Mouse (Mus musculus) CH12.LX (cell line): ENCODE results near the gene Uox. TPM values are rescaled to one million over a fixed set of nuclear protein-coding genes. Genes with fewer than 3 reads are reported as not detected.
A peak's percentile ranks its signal among the peaks of the same experiment; 100 is the strongest.

Experiments used
- DNase-seq: peaks from one replicate; pipeline ENCODE4 v3.0.0-alpha.2; 2013; ENCODE audit errors: extremely low read depth
- H3K27ac ChIP-seq: 2 replicates; pipeline ENCODE4 v1.5.1; 2012; ENCODE audit warnings: low read depth, mild to moderate bottlenecking, control low read depth, moderate library complexity; ENCODE audit not compliant: insufficient read depth
- H3K27me3 ChIP-seq: replicated peaks from 2 replicates; pipeline ENCODE3; 2012; ENCODE audit warnings: inconsistent platforms
- H3K36me3 ChIP-seq, 2 experiments: replicated peaks in 1 of 2; 2 replicates each; pipeline versions ENCODE3 to v1.6.1; 2012; ENCODE audit warnings: inconsistent platforms in 1 of 2, low read length in 1 of 2, mild to moderate bottlenecking in 1 of 2, mixed read lengths in 1 of 2, moderate library complexity in 1 of 2; ENCODE audit not compliant: control insufficient read depth in 1 of 2, insufficient read depth in 1 of 2
- H3K4me1 ChIP-seq, 2 experiments: 2 replicates each; pipeline ENCODE4 v1.6.1; 2012; ENCODE audit warnings: inconsistent platforms in 1 of 2, moderate library complexity in 1 of 2; ENCODE audit not compliant: insufficient read depth in 2 of 2, control insufficient read depth in 1 of 2
- H3K4me2 ChIP-seq: 2 replicates; pipeline ENCODE4 v1.6.1; 2012; ENCODE audit warnings: low read depth, mild to moderate bottlenecking, control low read depth; ENCODE audit not compliant: poor library complexity, insufficient read depth, severe bottlenecking
- H3K4me3 ChIP-seq, 3 experiments: fragments of 150-350 bp in 1 of 3; sonication (generic) in 1 of 3; replicated peaks in 1 of 3; 2 replicates each; pipeline versions ENCODE3 to v1.5.1; 2011 to 2012; ENCODE audit warnings: low read depth in 2 of 3, low read length in 2 of 3, mild to moderate bottlenecking in 2 of 3, moderate library complexity in 2 of 3, control low read depth in 1 of 3, improper control_type of control experiment in 1 of 3, inconsistent platforms in 1 of 3, mixed read lengths in 1 of 3; ENCODE audit not compliant: poor library complexity in 1 of 3
- H3K79me2 ChIP-seq: replicated peaks from 2 replicates; pipeline ENCODE4 v1.6.1; 2012; ENCODE audit warnings: mild to moderate bottlenecking, moderate library complexity; ENCODE audit not compliant: control insufficient read depth, poor library complexity, insufficient read depth, severe bottlenecking; ENCODE audit errors: extremely low read depth
- H3K9ac ChIP-seq: 2 replicates; pipeline ENCODE4 v1.6.1; 2012; ENCODE audit warnings: low read depth, mild to moderate bottlenecking, control low read depth, moderate library complexity; ENCODE audit not compliant: insufficient read depth
- H3K9me3 ChIP-seq: replicated peaks from 2 replicates; pipeline ENCODE3; 2012; ENCODE audit warnings: low read length, inconsistent platforms, mixed read lengths
- BHLHE40 ChIP-seq: IDR thresholded peaks from 2 replicates; pipeline ENCODE4 v1.6.1; 2011; ENCODE audit warnings: mild to moderate bottlenecking, low read depth, low read length, improper control_type of control experiment
- CHD1 ChIP-seq: IDR thresholded peaks from 2 replicates; pipeline ENCODE4 v1.6.1; 2012; ENCODE audit warnings: low read depth, low read length, improper control_type of control experiment, inconsistent platforms
- E2F4 ChIP-seq: IDR thresholded peaks from 2 replicates; pipeline ENCODE4 v1.6.1; 2011; ENCODE audit warnings: low read depth, low read length, improper control_type of control experiment; ENCODE audit not compliant: insufficient replicate concordance
- ELF1 ChIP-seq: IDR thresholded peaks from 2 replicates; pipeline ENCODE4 v1.6.1; 2014; ENCODE audit warnings: low read depth, mild to moderate bottlenecking, inconsistent platforms, low read length, improper control_type of control experiment
- EP300 ChIP-seq: IDR thresholded peaks from 2 replicates; pipeline ENCODE4 v1.6.1; 2011; ENCODE audit warnings: low read length, improper control_type of control experiment
- HCFC1 ChIP-seq: IDR thresholded peaks from 2 replicates; pipeline ENCODE4 v1.6.1; 2012; ENCODE audit warnings: low read depth, mild to moderate bottlenecking, inconsistent platforms, low read length, improper control_type of control experiment
- IRF4 ChIP-seq: IDR thresholded peaks from 2 replicates; pipeline ENCODE4 v1.6.1; 2014; ENCODE audit warnings: low read depth, mild to moderate bottlenecking, inconsistent platforms, low read length, improper control_type of control experiment
- JUN ChIP-seq: IDR thresholded peaks from 2 replicates; pipeline ENCODE4 v1.6.1; 2011; ENCODE audit warnings: low read depth, mild to moderate bottlenecking, low read length, improper control_type of control experiment, moderate library complexity; ENCODE audit not compliant: insufficient read depth
- JUND ChIP-seq: conservative IDR thresholded peaks from 2 replicates; pipeline ENCODE4 v1.6.1; 2011; ENCODE audit warnings: low read depth, low read length, improper control_type of control experiment
- MAFK ChIP-seq: IDR thresholded peaks from 2 replicates; pipeline ENCODE4 v1.6.1; 2011; ENCODE audit warnings: low read length, improper control_type of control experiment; ENCODE audit not compliant: insufficient replicate concordance
- MAX ChIP-seq: IDR thresholded peaks from 2 replicates; pipeline ENCODE4 v1.6.1; 2011; ENCODE audit warnings: low read length, improper control_type of control experiment
- MAZ ChIP-seq: IDR thresholded peaks from 2 replicates; pipeline ENCODE4 v1.6.1; 2012; ENCODE audit warnings: low read depth, mild to moderate bottlenecking, inconsistent platforms, low read length, improper control_type of control experiment, moderate library complexity
- MEF2A ChIP-seq: IDR thresholded peaks from 2 replicates; pipeline ENCODE4 v1.6.1; 2014; ENCODE audit warnings: low read depth, mild to moderate bottlenecking, inconsistent platforms, low read length, improper control_type of control experiment, borderline replicate concordance
- MYC ChIP-seq: IDR thresholded peaks from 2 replicates; pipeline ENCODE4 v1.6.1; 2011; ENCODE audit warnings: low read depth, mild to moderate bottlenecking, improper control_type of control experiment, low read length
- NRF1 ChIP-seq: IDR thresholded peaks from 2 replicates; pipeline ENCODE4 v1.6.1; 2014; ENCODE audit warnings: low read depth, mild to moderate bottlenecking, inconsistent platforms, low read length, improper control_type of control experiment, moderate library complexity
- POLR2AphosphoS2 ChIP-seq: IDR thresholded peaks from 2 replicates; pipeline ENCODE4 v1.6.1; 2011; ENCODE audit warnings: low read depth, low read length, improper control_type of control experiment
- RCOR1 ChIP-seq: conservative IDR thresholded peaks from 2 replicates; pipeline ENCODE4 v1.6.1; 2012; ENCODE audit warnings: low read depth, mild to moderate bottlenecking, inconsistent platforms, low read length, improper control_type of control experiment
- SIN3A ChIP-seq: IDR thresholded peaks from 2 replicates; pipeline ENCODE4 v1.6.1; 2012; ENCODE audit warnings: low read length, improper control_type of control experiment, inconsistent platforms
- SMC3 ChIP-seq: IDR thresholded peaks from 2 replicates; pipeline ENCODE4 v1.6.1; 2011; ENCODE audit warnings: low read depth, low read length, improper control_type of control experiment
- TBP ChIP-seq: conservative IDR thresholded peaks from 2 replicates; pipeline ENCODE4 v1.6.1; 2011; ENCODE audit warnings: low read depth, low read length, improper control_type of control experiment
- TCF12 ChIP-seq: IDR thresholded peaks from 2 replicates; pipeline ENCODE4 v1.6.1; 2014; ENCODE audit warnings: low read depth, mild to moderate bottlenecking, inconsistent platforms, low read length, improper control_type of control experiment
- UBTF ChIP-seq: IDR thresholded peaks from 2 replicates; pipeline ENCODE4 v1.6.1; 2012; ENCODE audit warnings: low read depth, mild to moderate bottlenecking, inconsistent platforms, low read length, improper control_type of control experiment, moderate library complexity
- USF1 ChIP-seq: IDR thresholded peaks from 2 replicates; pipeline ENCODE4 v1.6.1; 2014; ENCODE audit warnings: low read depth, mild to moderate bottlenecking, inconsistent platforms, low read length, improper control_type of control experiment
- ZMIZ1 ChIP-seq: IDR thresholded peaks from 2 replicates; pipeline ENCODE4 v1.6.1; 2012; ENCODE audit warnings: low read depth, mild to moderate bottlenecking, inconsistent platforms, low read length, improper control_type of control experiment
- ZNF384 ChIP-seq: IDR thresholded peaks from 2 replicates; pipeline ENCODE4 v1.6.1; 2012; ENCODE audit warnings: low read depth, low read length, improper control_type of control experiment, inconsistent platforms
- dilution Hi-C: fragments of 300-500 bp; cut with MboI; formaldehyde crosslinking; loops from 2 replicates; pipeline ENCODE4 v1.14.3; 2020; ENCODE audit warnings: low sequenced_read_pairs; ENCODE audit not compliant: extremely low pct_unique_long_range_greater_than_20kb, extremely low pct_ligation_motif_present
- in situ Hi-C: fragments of 300-500 bp; cut with MboI; formaldehyde crosslinking; loops from 3 replicates; pipeline ENCODE4 v1.14.3; 2019; ENCODE audit warnings: low sequenced_read_pairs, low pct_ligation_motif_present, low pct_unique_long_range_greater_than_20kb, mixed read lengths
- polyA plus RNA-seq: library from polyadenylated mRNA; unstranded; fragments of >175 nt; gene quantifications from 2 replicates; pipeline ENCODE4 v1.2.1, GENCODE M21; 2012; ENCODE audit warnings: low read depth; ENCODE audit not compliant: insufficient read length
- total RNA-seq, 2 experiments: library from RNA; depleted of rRNA; stranded (reverse); fragments of 300-350 nt in 1 of 2; fragments of >200 nt in 1 of 2; gene quantifications; 2 replicates each; pipeline ENCODE4 v1.2.3; 2012 to 2014

The Uox gene
- total and polyA plus RNA-seq, 3 experiments = not detected

GRCm38 (mm10) chr3:146596864-146597263 lies 26.6 kb downstream of the Uox start:
- Histone ChIP-seq H3K36me3 (no peaks in the 10 kb centered on the region), H3K9me3 (no peaks in the 10 kb centered on the region), H3K4me3 (no peak overlapping the region), H3K27me3 (no peaks in the 10 kb centered on the region), H3K27ac (no peak overlapping the region), H3K4me2 (no peak overlapping the region), H3K4me1 (no peaks in the 10 kb centered on the region), H3K79me2 (no peaks in the 10 kb centered on the region), H3K9ac (no peak overlapping the region)
- in situ Hi-C loops (no loop called here), dilution Hi-C loops (no loop called here)
- TF ChIP-seq HCFC1 (no peak), ZMIZ1 (no peak), MAZ (no peak), SMC3 (no peak), ELF1 (no peak), MEF2A (no peak), TBP (no peak), MAX (no peak), MYC (no peak), UBTF (no peak), E2F4 (no peak), ZNF384 (no peak), JUN (no peak), JUND (no peak), SIN3A (no peak), MAFK (no peak), EP300 (no peak), USF1 (no peak)
- DNase-seq = no peak

DNA sequence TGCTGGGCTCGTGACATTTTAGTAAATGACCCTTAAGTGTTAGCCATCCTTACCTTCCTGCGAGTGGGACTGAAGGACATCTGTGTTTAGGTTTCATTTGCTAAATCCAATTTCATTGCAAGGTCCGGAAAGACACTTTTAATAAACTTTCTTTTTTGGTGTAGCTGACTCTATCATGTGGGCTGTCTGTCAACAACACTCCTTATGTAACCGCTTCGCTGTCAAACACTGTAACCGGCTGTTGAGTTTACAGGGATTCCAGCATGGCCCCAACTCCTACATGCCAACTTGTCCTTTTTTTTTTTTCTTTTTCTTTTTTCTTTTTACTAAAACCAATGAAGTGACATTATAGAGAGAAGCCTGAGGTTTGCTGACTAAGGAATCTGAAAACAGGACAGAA lies 28.2 kb downstream of the Uox start:
- Histone ChIP-seq H3K4me1 (no peaks in the 10 kb centered on the region), H3K4me3 (no peak overlapping the region), H3K36me3 (no peaks in the 10 kb centered on the region), H3K9ac (no peak overlapping the region), H3K4me2 (peak overlapping the region; percentile 17; the same call in 1 of the 2 replicates), H3K27ac (no peak overlapping the region), H3K9me3 (no peaks in the 10 kb centered on the region), H3K79me2 (no peaks in the 10 kb centered on the region), H3K27me3 (no peaks in the 10 kb centered on the region)
- in situ Hi-C loops = no loop called here
- no peak for TF ChIP-seq TBP
- TF ChIP-seq CHD1 = no peak
- no peak for TF ChIP-seq MAX
- no peak for TF ChIP-seq BHLHE40
- TF ChIP-seq IRF4 = no peak
- no peak for TF ChIP-seq TCF12
- TF ChIP-seq ZNF384 = no peak
- TF ChIP-seq USF1 = no peak
- TF ChIP-seq NRF1 = no peak
- no peak for TF ChIP-seq E2F4
- no peak for TF ChIP-seq HCFC1
- no peak for TF ChIP-seq SMC3
- no peak for TF ChIP-seq RCOR1
- no peak for TF ChIP-seq POLR2AphosphoS2
- dilution Hi-C loops = no loop called here
- DNase-seq = no peak
